Mouse (Mus musculus): ENCODE results near the gene Mtap. TPM values are rescaled to one million over a fixed set of nuclear protein-coding genes. Genes with fewer than 3 reads are reported as not detected.

Gene Mtap
- polyA plus RNA-seq, 1 experiment from 2014 or later: 80.2 TPM

GRCm38 (mm10) chr4:89170931-89171330 is 34.0 kb downstream of the Mtap start:
- Histone ChIP-seq H3K36me3 (ENCODE audit: control insufficient read depth, insufficient read depth, low read length) (peaks cover 43% of the 10 kb centered on the region), H3K27me3 (replicated peaks; ENCODE audit: control insufficient read depth, insufficient read depth, low read length) (no peaks in the 10 kb centered on the region), H3K9ac (ENCODE audit: low read depth, low read length) (no peak overlapping the region), H3K27ac (ENCODE audit: low read depth, low read length) (no peak overlapping the region), H3K9me3 (ENCODE audit: control insufficient read depth, low read length) (no peaks in the 10 kb centered on the region), H3K4me1 (replicated peaks; ENCODE audit: control insufficient read depth, insufficient read depth, low read length) (no peaks in the 10 kb centered on the region), H3K4me2 (no peak overlapping the region), H3K4me3 (ENCODE audit: low read depth, low read length) (no peak overlapping the region)
- no peak for ATAC-seq (replicated peaks; ENCODE audit: low FRiP score)
- DNase-seq (ENCODE audit: low spot score): no peak
- WGBS: 91% methylated on average over 6 of the region's 6 CpGs

- 94% methylated on average over 14 of the region's 14 CpGs for WGBS
- H3K36me3 ChIP-seq (ENCODE audit: control insufficient read depth, insufficient read depth, low read length): peaks cover 46% of the 10 kb centered on the region
- H3K4me3 ChIP-seq (ENCODE audit: low read depth, low read length): no peak overlapping the region
- H3K4me1 ChIP-seq (replicated peaks; ENCODE audit: control insufficient read depth, insufficient read depth, low read length): no peaks in the 10 kb centered on the region
- H3K9ac ChIP-seq (ENCODE audit: low read depth, low read length): no peak overlapping the region
- no peaks in the 10 kb centered on the region for H3K9me3 ChIP-seq (ENCODE audit: control insufficient read depth, low read length)
- no peaks in the 10 kb centered on the region for H3K27me3 ChIP-seq (replicated peaks; ENCODE audit: control insufficient read depth, insufficient read depth, low read length)
- no peak overlapping the region for H3K4me2 ChIP-seq
- no peak for DNase-seq (ENCODE audit: low spot score)
- no peak for ATAC-seq (replicated peaks; ENCODE audit: low FRiP score)
- no peak overlapping the region for H3K27ac ChIP-seq (ENCODE audit: low read depth, low read length)
These were observed 36.1 kb downstream of the Mtap start for GRCm38 (mm10) chr4:89172873-89173605.

- H3K27ac ChIP-seq (ENCODE audit: low read depth, low read length): no peak overlapping the region
- H3K9me3 ChIP-seq (ENCODE audit: control insufficient read depth, low read length): no peaks in the 10 kb centered on the region
- ATAC-seq (replicated peaks; ENCODE audit: low FRiP score) (no peak; the same call in 1 of the 2 replicates), DNase-seq (ENCODE audit: low spot score) (no peak)
- H3K36me3 ChIP-seq (ENCODE audit: control insufficient read depth, insufficient read depth, low read length): peaks cover 51% of the 10 kb centered on the region
- H3K27me3 ChIP-seq (replicated peaks; ENCODE audit: control insufficient read depth, insufficient read depth, low read length): no peaks in the 10 kb centered on the region
- no peaks in the 10 kb centered on the region for H3K4me1 ChIP-seq (replicated peaks; ENCODE audit: control insufficient read depth, insufficient read depth, low read length)
- H3K9ac ChIP-seq (ENCODE audit: low read depth, low read length): no peak overlapping the region
- no peak overlapping the region for H3K4me3 ChIP-seq (ENCODE audit: low read depth, low read length)
- H3K4me2 ChIP-seq: no peak overlapping the region
- 79% methylated on average over 6 of the region's 6 CpGs for WGBS
These were observed 40.8 kb downstream of the Mtap start for GRCm38 (mm10) chr4:89177514-89178307.

- Histone ChIP-seq H3K36me3 (ENCODE audit: control insufficient read depth, insufficient read depth, low read length) (peaks cover 31% of the 10 kb centered on the region), H3K9me3 (ENCODE audit: control insufficient read depth, low read length) (no peaks in the 10 kb centered on the region), H3K4me2 (no peak overlapping the region), H3K27me3 (replicated peaks; ENCODE audit: control insufficient read depth, insufficient read depth, low read length) (no peaks in the 10 kb centered on the region), H3K4me1 (replicated peaks; ENCODE audit: control insufficient read depth, insufficient read depth, low read length) (no peaks in the 10 kb centered on the region), H3K9ac (ENCODE audit: low read depth, low read length) (no peak overlapping the region), H3K27ac (ENCODE audit: low read depth, low read length) (no peak overlapping the region), H3K4me3 (ENCODE audit: low read depth, low read length) (no peak overlapping the region)
- WGBS: 92% methylated on average over 5 of the region's 5 CpGs
- ATAC-seq (replicated peaks; ENCODE audit: low FRiP score) (no peak), DNase-seq (ENCODE audit: low spot score) (no peak)
These were observed 43.2 kb downstream of the Mtap start for GRCm38 (mm10) chr4:89180121-89180520.

- H3K27ac ChIP-seq (ENCODE audit: low read depth, low read length): no peak overlapping the region
- no peaks in the 10 kb centered on the region for H3K4me1 ChIP-seq (replicated peaks; ENCODE audit: control insufficient read depth, insufficient read depth, low read length)
- ATAC-seq (replicated peaks; ENCODE audit: low FRiP score): 0 out of 2 replicates have a peak, but pooled peaks have one; percentile 12
- H3K9ac ChIP-seq (ENCODE audit: low read depth, low read length): no peak overlapping the region
- no peak overlapping the region for H3K4me3 ChIP-seq (ENCODE audit: low read depth, low read length)
- no peaks in the 10 kb centered on the region for H3K27me3 ChIP-seq (replicated peaks; ENCODE audit: control insufficient read depth, insufficient read depth, low read length)
- no peak overlapping the region for H3K4me2 ChIP-seq
- no peak for DNase-seq (ENCODE audit: low spot score)
- no peaks in the 10 kb centered on the region for H3K9me3 ChIP-seq (ENCODE audit: control insufficient read depth, low read length)
- H3K36me3 ChIP-seq (ENCODE audit: control insufficient read depth, insufficient read depth, low read length): peaks cover 20% of the 10 kb centered on the region
- 85% methylated on average over 2 of the region's 2 CpGs for WGBS
These were observed 44.7 kb downstream of the Mtap start for GRCm38 (mm10) chr4:89181656-89182055.

GRCm38 (mm10) chr4:89182486-89182885 is 45.6 kb downstream of the Mtap start:
- peaks cover 18% of the 10 kb centered on the region for H3K36me3 ChIP-seq (ENCODE audit: control insufficient read depth, insufficient read depth, low read length)
- H3K27me3 ChIP-seq (replicated peaks; ENCODE audit: control insufficient read depth, insufficient read depth, low read length): no peaks in the 10 kb centered on the region
- WGBS: 96% methylated on average over 3 of the region's 3 CpGs
- no peak overlapping the region for H3K27ac ChIP-seq (ENCODE audit: low read depth, low read length)
- H3K4me2 ChIP-seq: no peak overlapping the region
- no peaks in the 10 kb centered on the region for H3K9me3 ChIP-seq (ENCODE audit: control insufficient read depth, low read length)
- ATAC-seq (replicated peaks; ENCODE audit: low FRiP score) (no peak), DNase-seq (ENCODE audit: low spot score) (no peak)
- no peaks in the 10 kb centered on the region for H3K4me1 ChIP-seq (replicated peaks; ENCODE audit: control insufficient read depth, insufficient read depth, low read length)
- H3K9ac ChIP-seq (ENCODE audit: low read depth, low read length): no peak overlapping the region
- H3K4me3 ChIP-seq (ENCODE audit: low read depth, low read length): no peak overlapping the region

- H3K36me3 ChIP-seq (ENCODE audit: control insufficient read depth, insufficient read depth, low read length): no peaks in the 10 kb centered on the region
- no peaks in the 10 kb centered on the region for H3K27me3 ChIP-seq (replicated peaks; ENCODE audit: control insufficient read depth, insufficient read depth, low read length)
- ATAC-seq (replicated peaks; ENCODE audit: low FRiP score) (no peak), DNase-seq (ENCODE audit: low spot score) (no peak)
- H3K9me3 ChIP-seq (ENCODE audit: control insufficient read depth, low read length): no peaks in the 10 kb centered on the region
- no peak overlapping the region for H3K4me2 ChIP-seq
- H3K4me3 ChIP-seq (ENCODE audit: low read depth, low read length): no peak overlapping the region
- H3K9ac ChIP-seq (ENCODE audit: low read depth, low read length): no peak overlapping the region
- no peaks in the 10 kb centered on the region for H3K4me1 ChIP-seq (replicated peaks; ENCODE audit: control insufficient read depth, insufficient read depth, low read length)
- WGBS: 81% methylated on average over 4 of the region's 4 CpGs
- no peak overlapping the region for H3K27ac ChIP-seq (ENCODE audit: low read depth, low read length)
These were observed 58.6 kb downstream of the Mtap start for GRCm38 (mm10) chr4:89195481-89195880.

- no peak overlapping the region for H3K4me3 ChIP-seq (ENCODE audit: low read depth, low read length)
- H3K36me3 ChIP-seq (ENCODE audit: control insufficient read depth, insufficient read depth, low read length): no peaks in the 10 kb centered on the region
- no peak overlapping the region for H3K27ac ChIP-seq (ENCODE audit: low read depth, low read length)
- ATAC-seq (replicated peaks; ENCODE audit: low FRiP score): no peak
- DNase-seq (ENCODE audit: low spot score): no peak
- H3K27me3 ChIP-seq (replicated peaks; ENCODE audit: control insufficient read depth, insufficient read depth, low read length): no peaks in the 10 kb centered on the region
- H3K9ac ChIP-seq (ENCODE audit: low read depth, low read length): no peak overlapping the region
- no peak overlapping the region for H3K4me2 ChIP-seq
- H3K4me1 ChIP-seq (replicated peaks; ENCODE audit: control insufficient read depth, insufficient read depth, low read length): no peaks in the 10 kb centered on the region
- no peaks in the 10 kb centered on the region for H3K9me3 ChIP-seq (ENCODE audit: control insufficient read depth, low read length)
These were observed 60.2 kb downstream of the Mtap start for GRCm38 (mm10) chr4:89197128-89197527.

GRCm38 (mm10) chr4:89200806-89201205 is 63.9 kb downstream of the Mtap start:
- no peaks in the 10 kb centered on the region for H3K36me3 ChIP-seq (ENCODE audit: control insufficient read depth, insufficient read depth, low read length)
- no peak overlapping the region for H3K9ac ChIP-seq (ENCODE audit: low read depth, low read length)
- no peaks in the 10 kb centered on the region for H3K4me1 ChIP-seq (replicated peaks; ENCODE audit: control insufficient read depth, insufficient read depth, low read length)
- WGBS: 80% methylated on average over 1 of the region's 1 CpGs
- no peaks in the 10 kb centered on the region for H3K27me3 ChIP-seq (replicated peaks; ENCODE audit: control insufficient read depth, insufficient read depth, low read length)
- no peak overlapping the region for H3K27ac ChIP-seq (ENCODE audit: low read depth, low read length)
- H3K4me2 ChIP-seq: no peak overlapping the region
- H3K4me3 ChIP-seq (ENCODE audit: low read depth, low read length): no peak overlapping the region
- H3K9me3 ChIP-seq (ENCODE audit: control insufficient read depth, low read length): no peaks in the 10 kb centered on the region
- ATAC-seq (replicated peaks; ENCODE audit: low FRiP score) (no peak), DNase-seq (ENCODE audit: low spot score) (no peak)
